Mouse (Mus musculus): ENCODE measurements around the gene Tfdp1.
A peak's percentile ranks its signal among the peaks of the same experiment; 100 is the strongest.

Gene Tfdp1

DNA sequence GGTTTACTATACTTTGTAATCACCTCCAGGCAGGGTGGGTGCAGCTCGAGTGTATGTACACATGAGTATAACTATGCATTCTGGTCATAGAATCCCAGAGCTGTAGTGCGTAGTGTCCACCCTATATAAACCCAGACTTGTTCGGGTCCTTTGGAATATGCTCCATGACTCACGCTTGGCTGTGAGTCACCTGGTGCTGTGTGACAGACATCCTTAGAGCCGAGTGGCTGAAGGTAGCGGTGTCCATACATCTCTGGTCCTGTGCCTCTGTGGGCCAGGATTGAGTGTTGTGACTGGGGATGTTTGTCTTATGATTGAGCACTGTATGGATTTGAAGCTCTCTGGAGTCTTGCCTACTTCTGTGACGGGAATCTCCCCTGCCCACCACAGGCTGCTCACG lies 14.1 kb downstream of the Tfdp1 start:
- no peak for DNase-seq (ENCODE audit: low read depth, low spot score)

DNA sequence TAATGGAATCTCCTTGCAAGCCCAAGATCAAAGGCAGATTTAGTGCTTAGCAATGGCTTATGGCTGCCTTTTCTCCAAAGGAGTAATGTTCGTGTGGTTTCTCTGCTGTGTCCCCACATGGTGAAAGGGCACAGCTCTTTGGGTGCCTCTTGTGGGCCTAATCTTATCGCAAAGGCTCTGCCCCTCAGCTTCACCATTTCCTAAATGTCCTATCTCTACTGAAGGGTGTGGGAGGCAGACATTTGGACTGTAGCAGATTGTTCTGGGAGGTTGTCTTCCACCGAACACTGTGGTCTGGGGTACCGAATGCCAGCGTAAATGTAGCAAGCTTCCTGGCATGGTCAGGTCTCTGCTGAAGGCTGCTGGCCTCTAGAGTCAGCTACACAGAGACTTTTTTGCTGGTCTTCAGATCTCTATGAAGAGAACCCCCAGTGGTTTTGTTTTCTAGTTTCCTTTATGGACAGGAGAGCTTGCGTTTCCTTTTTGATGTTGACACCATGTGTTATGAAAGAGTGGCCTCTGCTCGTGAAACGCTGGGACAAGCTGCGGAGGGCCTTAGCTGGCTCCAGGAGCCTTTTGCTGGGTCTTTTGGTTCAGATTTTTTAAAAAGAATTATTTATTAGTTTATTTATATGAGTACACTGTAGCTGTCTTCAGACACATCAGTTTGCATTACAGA lies 14.7 kb downstream of the Tfdp1 start:
- DNase-seq (ENCODE audit: low read depth, low spot score): no peak

DNA sequence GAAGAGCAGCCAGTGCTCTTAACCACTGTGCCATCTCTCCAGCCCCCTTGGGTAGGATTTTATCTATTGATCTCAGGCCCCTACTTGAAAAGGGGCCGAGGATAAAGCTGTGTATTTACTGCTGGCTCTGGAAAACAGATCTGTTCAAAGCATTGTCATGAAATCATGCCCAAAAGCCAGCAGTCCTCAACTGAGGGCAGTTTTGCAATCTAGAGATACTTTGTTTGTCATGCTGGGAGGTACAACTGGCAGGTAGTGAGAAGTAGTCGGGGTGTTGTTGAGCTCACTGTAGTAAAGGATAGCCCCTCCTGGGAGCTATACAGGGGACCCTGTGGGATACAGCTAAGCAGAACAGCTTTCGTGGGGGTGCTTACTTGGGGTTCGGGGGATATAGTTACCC lies 15.3 kb downstream of the Tfdp1 start:
- DNase-seq (ENCODE audit: low read depth, low spot score): no peak

DNA sequence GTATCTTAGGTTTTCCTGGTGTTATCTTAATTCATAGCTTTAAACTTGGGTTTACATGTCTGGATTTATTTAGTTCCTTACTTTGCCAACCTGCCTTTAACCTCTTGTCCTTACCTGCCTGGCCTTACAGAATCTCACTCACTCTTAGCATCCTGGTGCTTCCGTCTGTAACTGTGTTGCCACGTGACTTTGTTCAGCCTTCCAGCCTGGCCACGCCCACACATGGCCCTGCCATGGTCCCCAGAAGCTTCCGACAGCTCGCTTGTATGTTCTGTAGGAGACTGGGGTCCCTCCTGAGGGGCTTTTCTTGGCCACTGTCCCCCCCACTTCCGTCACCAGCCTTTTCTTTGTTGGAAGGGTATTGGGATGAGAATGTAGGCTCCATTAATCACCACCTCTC lies 17.7 kb downstream of the Tfdp1 start:
- no peak for DNase-seq (ENCODE audit: low read depth, low spot score)

DNA sequence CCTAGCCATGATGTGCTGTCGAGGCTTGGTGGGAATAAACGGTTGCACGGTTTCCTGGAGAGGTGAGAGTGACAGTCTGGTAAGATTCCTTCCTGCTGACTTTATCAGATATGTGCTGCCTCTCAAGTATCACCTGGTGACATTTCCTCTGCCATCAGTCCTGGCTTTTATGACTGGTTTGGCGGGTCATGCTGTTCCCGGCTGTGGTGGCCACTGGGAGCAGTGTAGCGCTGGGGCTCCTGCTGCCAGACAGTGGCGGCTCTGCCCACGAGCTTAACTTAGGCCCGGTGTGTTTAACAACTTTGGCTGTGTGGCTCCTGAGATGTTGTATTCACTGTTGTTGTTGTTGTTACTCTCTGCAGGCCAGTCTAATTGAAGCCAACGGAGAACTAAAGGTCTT lies 18.1 kb downstream of the Tfdp1 start:
- no peak for DNase-seq (ENCODE audit: low read depth, low spot score)

DNA sequence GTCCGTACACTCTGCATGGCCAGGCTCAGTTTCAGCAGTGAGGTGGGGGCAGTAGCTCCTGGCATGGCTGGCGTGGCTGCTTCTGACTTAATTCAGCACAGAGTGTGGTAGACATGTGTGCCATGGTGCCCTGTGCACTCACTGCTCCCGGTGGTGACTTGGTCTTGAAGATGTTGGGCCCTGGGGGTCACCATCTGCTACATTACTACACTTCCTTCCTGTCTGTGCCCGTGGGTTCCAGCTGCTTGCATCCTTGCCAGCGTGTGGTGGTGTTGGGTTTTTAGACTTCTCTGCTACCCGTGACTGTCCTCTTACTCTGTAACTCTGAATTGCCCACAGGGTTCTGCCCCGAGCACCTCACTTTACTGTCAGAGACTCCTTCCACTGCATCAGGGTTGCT lies 21.7 kb downstream of the Tfdp1 start:
- no peak for DNase-seq (ENCODE audit: low read depth, low spot score)

DNA sequence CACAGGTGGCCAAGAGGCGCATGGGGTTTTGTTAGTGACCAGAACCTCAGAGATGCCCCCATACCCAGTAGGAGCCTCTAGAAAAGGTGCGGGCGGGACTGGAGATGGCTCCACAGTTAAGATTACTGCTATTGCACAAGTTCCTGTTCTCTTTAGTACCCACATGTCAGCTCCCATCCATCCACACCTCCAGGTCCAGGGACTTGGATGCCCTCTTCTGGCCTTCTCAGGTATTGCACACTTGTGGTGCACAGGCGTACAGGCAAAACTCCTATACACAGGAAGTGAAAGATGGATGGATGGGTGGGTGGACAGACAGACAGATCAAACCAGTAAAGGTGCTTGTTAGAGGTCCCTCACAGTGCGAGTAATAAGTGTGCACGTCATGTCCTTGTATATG lies 23.3 kb downstream of the Tfdp1 start:
- DNase-seq (ENCODE audit: low read depth, low spot score): no peak

DNA sequence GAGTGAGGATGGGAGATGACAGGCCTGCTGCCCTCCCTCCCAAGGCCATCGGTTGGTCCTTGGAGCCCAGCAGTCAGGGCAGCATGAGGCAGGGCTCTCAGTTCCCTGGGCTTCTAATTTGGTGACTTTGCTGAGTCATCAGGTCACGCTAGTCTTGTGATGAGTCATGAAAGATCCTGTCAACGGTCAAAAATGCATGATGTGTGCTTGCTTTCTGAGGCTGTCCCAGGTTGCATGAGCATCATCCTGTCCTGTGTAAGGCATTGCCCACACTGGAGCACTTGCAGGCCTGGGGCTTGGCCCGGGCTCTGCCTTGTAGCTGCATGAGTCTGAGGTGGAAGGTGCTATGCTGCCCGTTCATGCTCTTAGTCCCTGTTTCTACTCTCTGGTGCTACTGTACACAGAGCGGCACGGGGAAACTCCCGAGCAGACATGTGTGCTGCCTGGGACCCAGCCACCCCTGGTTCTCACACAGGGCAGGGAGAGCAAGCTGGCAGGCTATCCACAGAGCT lies 34.7 kb downstream of the Tfdp1 start:
- DNase-seq (ENCODE audit: low read depth, low spot score): no peak

DNA sequence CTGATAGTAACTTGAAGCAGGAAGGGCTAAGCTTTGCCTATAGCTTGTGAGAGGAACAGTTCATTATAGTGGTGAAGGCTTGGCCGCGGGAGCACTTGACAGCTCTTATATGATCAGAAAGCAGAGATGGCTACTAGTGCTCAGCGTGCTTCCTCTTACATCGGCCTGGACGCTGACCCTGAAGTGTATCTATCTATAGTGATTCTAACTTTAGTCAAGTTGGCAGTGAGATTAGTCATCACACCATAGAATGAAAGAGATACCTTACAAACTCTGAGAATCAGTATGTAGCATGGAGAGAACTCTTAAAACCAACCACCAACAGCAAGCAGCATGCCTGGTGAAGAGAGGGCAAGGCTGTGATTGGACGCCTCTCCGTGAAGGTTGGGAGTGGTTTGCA lies 43.1 kb downstream of the Tfdp1 start:
- DNase-seq (ENCODE audit: low read depth, low spot score): no peak

DNA sequence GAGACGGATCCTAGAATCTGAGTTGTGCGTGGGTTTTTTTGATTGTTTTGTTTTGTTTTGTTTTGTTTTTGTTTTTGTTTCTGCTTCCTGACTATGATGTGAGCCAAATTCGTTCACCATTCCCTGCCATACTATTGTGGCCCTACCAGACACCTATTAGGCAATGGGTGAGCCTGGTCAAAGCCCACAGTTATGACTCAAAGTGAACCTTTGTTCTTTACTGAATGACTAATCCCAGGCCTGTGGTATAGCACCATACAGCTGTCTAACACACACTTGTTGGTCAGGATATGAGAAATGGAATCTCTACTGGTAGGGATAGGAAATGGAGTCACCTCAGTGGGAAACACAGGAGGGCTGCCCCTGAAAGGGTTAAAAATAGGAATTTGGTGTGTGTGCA lies 44.0 kb downstream of the Tfdp1 start:
- no peak for DNase-seq (ENCODE audit: low read depth, low spot score)

DNA sequence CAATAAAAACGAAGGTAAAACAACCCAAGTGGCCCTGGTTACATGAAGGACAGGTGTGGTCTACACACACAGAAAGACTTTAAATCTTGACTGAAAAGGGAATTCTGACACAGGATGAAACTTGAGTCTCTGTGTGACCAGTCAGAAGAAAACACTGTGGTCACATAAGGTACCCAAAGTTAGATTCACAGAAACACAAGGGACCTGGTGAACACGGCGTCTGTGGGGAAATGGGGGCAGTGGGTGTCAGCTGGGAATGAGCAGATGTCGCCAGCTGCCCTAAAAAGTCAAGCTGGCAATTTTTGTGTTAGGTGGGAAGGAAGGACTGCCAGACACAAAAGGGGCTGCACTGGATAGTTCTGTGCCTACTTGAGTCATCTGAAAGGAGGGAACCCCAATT lies 44.4 kb downstream of the Tfdp1 start:
- no peak for DNase-seq (ENCODE audit: low read depth, low spot score)

DNA sequence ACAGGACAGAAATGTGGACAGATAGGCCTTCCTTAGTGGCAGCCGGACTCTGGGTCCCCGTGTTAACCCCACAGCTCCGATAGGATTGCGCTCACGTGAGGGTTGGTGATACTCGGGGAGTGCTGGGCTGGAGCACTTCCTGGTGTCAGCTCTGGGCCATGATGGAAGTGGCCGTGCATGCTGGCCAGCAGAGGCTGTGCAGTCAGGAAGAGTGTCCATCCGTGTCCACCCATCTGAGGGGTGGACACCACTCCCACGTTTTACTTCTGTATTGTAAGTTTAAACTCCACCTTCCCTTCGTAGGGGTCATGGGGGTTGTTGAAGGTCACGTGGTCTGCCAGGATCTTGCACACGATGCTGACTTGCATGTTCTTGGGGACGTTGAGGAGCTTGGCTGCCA lies 47.8 kb downstream of the Tfdp1 start:
- DNase-seq (ENCODE audit: low read depth, low spot score): no peak

DNA sequence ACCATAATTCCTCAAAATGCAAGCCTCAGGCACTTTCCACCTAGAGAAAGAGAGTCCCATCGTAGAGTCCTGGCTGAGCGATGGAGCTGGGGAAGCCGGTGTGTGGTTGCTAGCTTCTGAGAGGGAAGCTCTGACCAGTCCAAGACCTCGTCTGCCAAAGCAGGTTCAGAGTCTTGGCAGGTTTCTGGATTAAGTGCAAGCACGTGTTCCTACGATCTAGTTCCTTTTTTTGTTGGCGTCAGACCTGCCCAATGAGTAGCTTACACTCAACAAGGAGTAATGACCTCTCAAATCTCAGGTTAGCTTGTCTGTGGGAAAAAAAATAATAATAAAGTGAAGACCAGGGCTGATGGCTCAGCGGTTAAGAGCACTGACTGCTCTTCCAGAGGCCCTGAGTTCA lies 49.2 kb downstream of the Tfdp1 start:
- DNase-seq (ENCODE audit: low read depth, low spot score): no peak

DNA sequence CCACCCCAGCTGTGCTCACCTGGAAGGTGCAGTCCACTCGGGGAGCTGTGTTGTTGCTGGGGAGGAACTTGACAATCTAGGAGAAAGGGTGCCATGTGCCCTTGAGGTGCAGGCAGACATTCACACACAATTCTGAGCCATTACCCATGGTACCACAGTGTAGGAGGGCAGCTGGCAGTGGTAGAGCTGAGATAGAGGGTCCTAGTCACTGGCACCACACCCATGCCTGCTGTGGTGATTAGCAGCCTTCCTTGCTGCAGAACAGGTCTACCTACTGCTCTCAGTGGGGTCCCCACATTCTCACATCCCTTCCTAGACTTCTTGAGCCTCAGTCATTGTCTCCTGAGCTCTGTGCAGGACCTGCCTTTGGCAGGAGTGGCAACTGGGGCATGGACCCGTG lies 50.2 kb downstream of the Tfdp1 start:
- no peak for DNase-seq (ENCODE audit: low read depth, low spot score)

DNA sequence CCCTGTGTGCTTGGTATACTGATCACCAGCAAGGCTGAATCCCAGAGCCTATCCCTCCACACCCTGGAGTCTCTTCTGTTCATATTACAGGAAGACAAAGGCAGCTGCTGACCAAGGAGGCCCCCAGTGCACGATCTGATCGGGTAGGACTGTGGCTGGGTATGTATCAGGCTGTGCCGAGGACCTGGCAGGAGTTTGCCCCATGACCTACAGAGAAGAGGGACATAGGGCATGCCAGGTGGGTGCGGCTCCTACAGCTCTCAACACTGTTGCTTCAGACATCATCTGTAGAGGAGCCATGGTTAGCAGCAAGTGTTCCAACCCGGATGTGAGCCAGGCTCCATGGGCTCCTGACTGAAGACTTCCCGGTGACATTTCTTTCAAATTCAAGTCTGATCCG lies 55.3 kb downstream of the Tfdp1 start:
- DNase-seq (ENCODE audit: low read depth, low spot score): no peak

DNA sequence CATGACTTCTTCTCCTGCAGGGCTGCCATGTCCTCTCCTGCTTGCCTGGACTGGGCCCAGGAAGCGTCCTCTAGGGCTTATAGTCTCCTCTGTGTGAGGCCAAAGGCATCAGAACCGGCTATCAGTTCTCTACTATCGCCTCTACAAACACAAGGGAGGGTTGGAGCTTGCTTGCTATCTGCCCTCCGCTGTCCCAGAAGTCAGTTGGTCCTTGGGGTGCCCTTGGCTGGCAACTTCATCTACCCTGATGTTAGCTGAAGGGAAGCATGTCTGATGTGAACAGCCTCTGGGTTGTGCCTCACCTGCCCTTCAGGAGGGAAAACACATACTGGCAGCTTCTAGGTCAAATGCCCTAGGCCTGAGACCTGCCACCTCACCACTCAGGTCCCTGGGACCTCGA lies 58.2 kb downstream of the Tfdp1 start, which contains the start of gene Atp4b:
TSS of gene Atp4b (minus strand) at position 101 of the 400 bp plus-strand sequence.
- no peak for DNase-seq (ENCODE audit: low read depth, low spot score)

DNA sequence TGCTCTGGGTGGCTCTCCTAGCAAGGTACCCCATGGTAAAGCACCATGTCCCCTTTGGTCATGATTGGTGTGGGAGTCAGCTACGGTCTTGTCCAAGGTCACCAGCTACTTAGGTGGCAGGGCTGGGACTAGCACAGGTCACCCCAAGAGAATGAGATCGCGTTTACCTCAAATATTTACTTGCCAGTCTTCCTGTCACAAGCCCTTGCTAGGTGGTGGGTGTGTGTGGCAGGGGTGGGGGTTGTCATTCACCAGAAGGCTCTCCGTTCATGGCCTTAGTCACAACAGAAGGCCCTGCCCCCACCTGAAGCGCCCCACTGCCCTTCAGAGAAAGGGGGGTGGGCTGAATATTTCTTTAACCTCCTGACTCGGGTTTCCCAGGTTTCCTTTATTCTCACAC lies 65.0 kb downstream of the Tfdp1 start:
- DNase-seq (ENCODE audit: low read depth, low spot score): no peak

DNA sequence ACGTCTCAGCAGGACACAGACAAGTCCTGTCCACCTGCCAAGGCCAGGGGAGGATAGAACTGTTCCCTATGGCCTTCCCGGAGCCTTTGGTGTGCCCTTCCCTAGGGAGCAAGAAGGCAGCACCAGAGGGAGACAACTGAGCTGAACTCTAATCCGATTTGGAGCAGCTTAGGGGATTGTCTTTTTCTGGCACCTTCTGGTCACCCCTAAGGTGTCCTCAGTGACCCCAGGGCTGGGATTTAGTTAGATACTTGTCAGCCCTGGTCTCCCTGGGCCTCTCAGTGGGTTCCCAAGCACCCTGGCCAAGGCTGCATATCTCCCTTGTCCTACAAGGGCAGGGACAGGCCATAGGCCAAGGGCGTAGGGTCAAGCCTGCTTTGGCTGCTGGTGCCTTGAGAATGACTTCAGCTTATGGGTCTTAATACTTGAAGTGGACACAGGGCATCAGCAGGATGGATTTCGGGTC lies 66.1 kb downstream of the Tfdp1 start, which contains the start of gene Grk1:
TSS of gene Grk1 (plus strand) at position 416 of the 466 bp plus-strand sequence.
- no peak for DNase-seq (ENCODE audit: low read depth, low spot score)

DNA sequence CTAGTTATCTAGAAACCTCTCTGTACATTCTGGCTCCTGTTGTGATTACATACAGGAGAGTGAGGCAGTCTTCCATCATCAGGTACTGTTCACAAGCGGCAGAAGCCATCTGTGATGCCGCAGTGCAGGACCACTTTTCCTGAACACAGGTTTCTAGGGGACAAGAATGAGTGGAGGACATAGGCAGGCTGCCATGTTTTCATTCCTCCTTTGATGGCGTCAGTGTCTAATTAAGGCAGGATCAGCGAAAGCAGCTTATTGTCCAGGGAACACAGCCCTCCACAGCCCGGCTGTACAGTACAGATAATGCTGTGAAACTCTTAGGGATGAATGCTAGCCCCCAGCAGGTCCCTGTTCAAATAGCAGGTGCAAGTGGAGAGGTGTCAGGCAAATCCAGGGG lies 67.5 kb downstream of the Tfdp1 start:
- no peak for DNase-seq (ENCODE audit: low read depth, low spot score)

DNA sequence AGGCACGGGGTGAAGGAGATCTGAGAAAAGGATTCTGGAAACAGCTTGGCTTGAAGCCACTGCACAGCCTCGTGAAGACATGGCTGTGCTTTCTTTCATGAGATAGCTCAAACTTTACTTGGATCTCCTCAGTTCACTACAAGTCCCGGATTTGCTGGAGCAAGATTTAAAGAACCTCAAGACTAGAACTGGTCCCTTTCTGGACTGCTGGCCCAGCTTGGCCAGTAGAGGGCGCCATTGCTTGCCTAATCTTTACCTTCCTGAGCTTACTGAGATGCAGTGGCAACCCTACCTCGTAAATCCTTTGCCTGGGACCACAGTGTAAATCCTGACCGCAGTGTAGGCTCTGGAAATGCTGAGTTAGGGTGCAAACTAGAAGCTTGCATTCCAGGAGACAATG lies 73.0 kb downstream of the Tfdp1 start:
- peak; percentile 65 for DNase-seq (ENCODE audit: low read depth, low spot score)

DNA sequence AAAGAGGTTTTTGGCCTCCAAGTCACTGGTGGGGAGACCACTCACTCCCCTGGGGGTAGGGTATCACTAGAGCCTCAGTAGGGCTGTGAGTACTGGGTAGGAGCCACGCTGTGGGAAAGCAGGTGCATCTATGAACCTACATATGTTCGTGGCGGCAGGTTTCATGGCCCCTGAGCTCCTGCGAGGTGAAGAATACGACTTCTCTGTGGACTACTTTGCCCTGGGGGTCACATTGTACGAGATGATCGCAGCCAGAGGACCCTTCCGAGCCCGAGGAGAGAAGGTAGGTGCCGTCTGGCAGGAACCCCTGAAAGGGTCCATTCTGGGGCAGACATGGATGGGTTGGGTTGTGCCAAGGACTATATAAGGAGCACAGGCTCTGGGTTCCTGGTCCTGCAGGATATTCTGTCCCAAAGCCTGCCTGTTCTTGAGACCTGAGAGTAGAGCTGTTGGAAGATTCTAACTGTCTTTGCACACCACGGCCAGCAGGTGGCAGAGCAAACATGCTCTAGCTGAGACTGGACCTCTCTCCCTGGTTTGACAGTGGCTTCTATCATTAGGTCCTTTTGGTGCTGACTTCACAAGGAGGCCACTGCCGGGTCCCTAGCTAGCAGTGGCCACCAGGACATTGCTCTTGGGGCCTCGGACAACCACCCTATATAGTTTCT lies 74.5 kb downstream of the Tfdp1 start:
- peak; percentile 22 for DNase-seq (ENCODE audit: low read depth, low spot score)

DNA sequence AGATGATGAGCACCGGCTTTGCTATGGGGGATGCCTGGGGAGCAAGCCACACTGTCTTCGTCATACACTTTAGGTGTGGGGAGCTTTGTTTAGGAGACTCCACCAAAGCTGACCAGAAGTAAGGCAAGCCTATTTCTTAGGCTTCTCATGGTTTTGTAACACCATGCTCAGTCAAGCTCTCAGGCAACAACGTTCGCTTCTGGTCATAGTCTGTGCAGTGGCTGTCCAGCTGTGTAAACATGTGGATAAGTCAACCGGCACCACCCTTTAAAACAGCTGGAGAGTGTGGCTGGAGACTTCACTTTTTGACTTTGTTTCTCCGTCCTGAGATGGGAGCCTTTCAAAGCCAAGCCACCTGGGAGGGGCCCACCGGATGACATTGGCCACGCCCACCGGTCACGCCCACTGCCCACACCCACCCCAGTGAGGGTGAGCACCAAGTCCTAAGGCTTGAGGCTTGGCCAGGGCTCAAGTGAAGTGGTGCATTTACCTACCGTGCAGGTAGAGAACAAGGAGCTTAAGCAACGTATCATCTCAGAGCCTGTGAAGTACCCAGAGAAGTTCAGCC lies 75.4 kb downstream of the Tfdp1 start:
- no peak for DNase-seq (ENCODE audit: low read depth, low spot score)

DNA sequence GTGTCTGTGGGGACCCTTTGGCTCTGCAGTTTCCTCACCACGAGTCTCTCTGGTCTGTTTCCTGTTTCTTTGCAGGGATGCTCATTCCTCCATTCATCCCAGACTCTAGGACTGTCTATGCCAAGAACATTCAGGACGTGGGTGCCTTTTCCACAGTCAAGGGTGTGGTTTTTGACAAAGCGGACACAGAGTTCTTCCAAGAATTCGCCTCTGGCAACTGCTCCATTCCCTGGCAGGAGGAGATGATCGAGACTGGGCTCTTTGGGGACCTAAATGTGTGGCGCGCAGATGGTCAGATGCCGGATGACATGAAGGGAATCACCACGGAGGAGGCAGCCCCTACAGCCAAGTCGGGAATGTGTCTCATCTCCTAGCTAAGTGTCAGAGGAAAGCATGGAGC lies 77.3 kb downstream of the Tfdp1 start:
- no peak for DNase-seq (ENCODE audit: low read depth, low spot score)
